Mouse (Mus musculus) forebrain, embryonic 14.5 days (tissue): ENCODE data around the gene Pdk1. TPM values are rescaled to one million over a fixed set of nuclear protein-coding genes. Genes with fewer than 3 reads are reported as not detected.

Experiments used
- ATAC-seq: fragments of 200-750 bp; cut with Nextera tagmentation; 2 replicates; pipeline ENCODE4 v1.8.0; 2017; ENCODE audit warnings: mild to moderate bottlenecking, moderate library complexity
- DNase-seq: peaks from one replicate; pipeline ENCODE4 v3.0.0-alpha.2; 2015; ENCODE audit warnings: low spot score
- H3K27ac ChIP-seq: fragments of 300-500 bp; sonication (generic); 2 replicates; pipeline ENCODE4 v1.5.1; 2014; ENCODE audit warnings: low read depth, mild to moderate bottlenecking, control low read depth, low read length, moderate library complexity
- H3K27me3 ChIP-seq: fragments of 300-500 bp; sonication (generic); replicated peaks from 2 replicates; pipeline ENCODE4 v1.6.1; 2014; ENCODE audit warnings: low read length, control low read depth, mixed read lengths; ENCODE audit not compliant: control insufficient read depth, insufficient read depth
- H3K36me3 ChIP-seq: fragments of 300-500 bp; sonication (generic); 2 replicates; pipeline ENCODE4 v1.6.1; 2014; ENCODE audit warnings: low read length, control low read depth; ENCODE audit not compliant: control insufficient read depth, insufficient read depth
- H3K4me1 ChIP-seq: fragments of 300-500 bp; sonication (generic); 2 replicates; pipeline ENCODE4 v1.6.1; 2014; ENCODE audit warnings: antibody characterized with exemption, low read length, control low read depth; ENCODE audit not compliant: control insufficient read depth, insufficient read depth
- H3K4me2 ChIP-seq: fragments of 300-500 bp; sonication (generic); 2 replicates; pipeline ENCODE4 v1.6.1; 2014; ENCODE audit warnings: mild to moderate bottlenecking, control low read depth, low read length
- H3K4me3 ChIP-seq: fragments of 300-500 bp; sonication (generic); 2 replicates; pipeline ENCODE4 v1.5.1; 2014; ENCODE audit warnings: low read depth, low read length, control low read depth
- H3K9ac ChIP-seq: fragments of 300-500 bp; sonication (generic); 2 replicates; pipeline ENCODE4 v1.6.1; 2014; ENCODE audit warnings: mild to moderate bottlenecking, low read length, control low read depth, moderate library complexity
- H3K9me3 ChIP-seq: fragments of 300-500 bp; sonication (generic); replicated peaks from 2 replicates; pipeline ENCODE4 v1.6.1; 2016; ENCODE audit warnings: low read length, control low read depth, mixed read lengths; ENCODE audit not compliant: control insufficient read depth
- WGBS: fragments of 180-500 bp; shearing (Covaris S2); extraction: QIAGEN DNeasy Blood & Tissue Kit; methylation state at CpG from one replicate; pipeline ENCODE4 v1.1.7; 2014; 5-methylcytosine and 5-hydroxymethylcytosine counted together
- polyA plus RNA-seq: library from polyadenylated mRNA; unstranded; fragments of >200 nt; fragmentation: Nextera tagmentation; extraction: Ambion mirVana; gene quantifications from 2 replicates; pipeline ENCODE4 v1.2.1, GENCODE M21; 2014

The Pdk1 gene
- polyA plus RNA-seq, 1 experiment from 2014 or later: 20.2 TPM

DNA sequence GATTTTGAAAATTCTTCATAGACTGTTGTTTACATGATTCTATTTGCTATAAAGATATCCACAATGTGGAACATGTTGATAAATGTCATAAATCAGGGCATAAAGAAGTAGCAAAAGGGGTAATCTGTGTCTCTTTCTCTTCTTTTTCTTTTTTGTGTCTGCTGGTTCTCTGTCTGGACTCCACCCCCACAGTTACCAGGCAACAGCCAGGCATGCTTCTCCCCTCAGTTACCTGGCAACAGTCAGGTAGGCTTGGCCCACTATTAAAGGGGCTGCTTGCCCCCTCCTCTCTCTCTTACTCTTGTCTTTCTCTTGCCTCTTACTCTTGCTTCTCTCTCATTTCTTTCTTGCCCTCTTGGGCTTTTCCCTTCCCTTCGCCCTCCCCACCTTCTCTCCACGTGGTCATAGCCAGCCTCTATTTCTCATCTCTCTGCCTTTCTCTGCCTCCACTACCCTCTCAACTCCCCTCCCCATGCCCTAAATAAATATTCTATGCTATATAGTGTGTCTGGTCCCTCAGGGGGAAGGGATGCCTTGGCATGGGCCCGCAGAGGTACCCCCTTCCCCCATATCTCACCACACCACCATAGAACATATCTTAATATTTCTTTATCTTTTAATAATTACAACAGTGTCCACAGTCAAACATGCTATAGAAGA lies 64.8 kb downstream of the Pdk1 start:
- H3K27ac ChIP-seq: no peak overlapping the region
- no peak overlapping the region for H3K4me2 ChIP-seq
- ATAC-seq (peak; percentile 46; the same call in 1 of the 2 replicates), DNase-seq (peak; percentile 38)
- no peaks in the 10 kb centered on the region for H3K27me3 ChIP-seq
- H3K36me3 ChIP-seq: no peaks in the 10 kb centered on the region
- H3K4me1 ChIP-seq: no peaks in the 10 kb centered on the region
- 72% methylated on average over 3 of the region's 3 CpGs for WGBS
- H3K9ac ChIP-seq: no peak overlapping the region
- no peak overlapping the region for H3K4me3 ChIP-seq
- H3K9me3 ChIP-seq: no peaks in the 10 kb centered on the region

GRCm38 (mm10) chr2:71938716-71939393 lies 65.8 kb downstream of the Pdk1 start:
- DNase-seq (no peak), ATAC-seq (no peak)
- H3K9me3 ChIP-seq: no peaks in the 10 kb centered on the region
- H3K36me3 ChIP-seq: no peaks in the 10 kb centered on the region
- no peak overlapping the region for H3K27ac ChIP-seq
- no peaks in the 10 kb centered on the region for H3K27me3 ChIP-seq
- 70% methylated on average over 6 of the region's 6 CpGs for WGBS
- no peaks in the 10 kb centered on the region for H3K4me1 ChIP-seq
- H3K9ac ChIP-seq: no peak overlapping the region
- no peak overlapping the region for H3K4me3 ChIP-seq
- no peak overlapping the region for H3K4me2 ChIP-seq

GRCm38 (mm10) chr2:71941005-71941720 lies 68.1 kb downstream of the Pdk1 start:
- H3K4me2 ChIP-seq: no peak overlapping the region
- H3K9me3 ChIP-seq: no peaks in the 10 kb centered on the region
- no peak overlapping the region for H3K27ac ChIP-seq
- ATAC-seq (no peak), DNase-seq (no peak)
- no peaks in the 10 kb centered on the region for H3K4me1 ChIP-seq
- no peak overlapping the region for H3K4me3 ChIP-seq
- H3K9ac ChIP-seq: no peak overlapping the region
- no peaks in the 10 kb centered on the region for H3K27me3 ChIP-seq
- H3K36me3 ChIP-seq: no peaks in the 10 kb centered on the region
- 91% methylated on average over 3 of the region's 3 CpGs for WGBS

DNA sequence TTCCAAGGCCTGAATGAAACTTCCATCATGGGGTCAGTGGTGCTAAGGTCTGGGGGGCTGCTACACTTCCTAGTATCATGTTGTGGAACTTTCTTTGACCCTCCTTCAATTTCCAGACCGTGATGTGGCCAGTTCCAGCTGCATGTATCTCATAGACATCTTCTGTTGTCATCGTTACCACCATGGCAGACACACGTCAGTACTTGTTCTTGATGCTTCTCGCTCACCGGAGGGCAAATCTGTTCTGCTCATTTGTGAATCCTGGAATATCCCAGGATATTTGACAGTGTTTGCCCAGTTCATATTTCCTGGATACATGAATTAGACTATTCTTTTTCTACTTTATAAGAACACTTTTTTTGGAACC lies 68.7 kb downstream of the Pdk1 start:
- 92% methylated on average over 5 of the region's 5 CpGs for WGBS
- no peak overlapping the region for H3K9ac ChIP-seq
- H3K27me3 ChIP-seq: no peaks in the 10 kb centered on the region

DNA sequence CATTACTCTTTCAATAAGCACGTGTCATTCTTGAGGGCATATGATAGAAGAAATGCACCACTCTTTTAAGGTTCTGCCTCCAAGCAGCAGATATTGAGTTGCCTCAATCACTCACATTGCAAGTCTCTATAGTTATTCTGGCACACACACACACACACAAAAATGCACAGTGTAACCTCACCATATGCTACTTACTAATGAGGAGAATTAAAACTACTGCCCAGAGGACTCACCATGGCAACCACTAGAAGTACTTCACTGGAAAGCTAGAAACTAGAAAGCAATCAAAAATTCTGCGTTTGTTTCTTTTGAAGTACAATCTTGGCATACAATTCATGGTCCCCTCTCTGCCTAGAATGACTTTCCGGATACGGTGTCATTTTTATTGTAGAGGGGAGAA lies 78.2 kb downstream of the Pdk1 start:
- Histone ChIP-seq H3K4me2 (no peak overlapping the region), H3K27me3 (no peaks in the 10 kb centered on the region), H3K4me3 (no peak overlapping the region), H3K36me3 (no peaks in the 10 kb centered on the region), H3K27ac (no peak overlapping the region), H3K9me3 (0 out of 2 replicates have a peak, but pooled peaks cover 2% of the 10 kb centered on the region), H3K9ac (no peak overlapping the region), H3K4me1 (no peaks in the 10 kb centered on the region)
- DNase-seq (peak; percentile 67), ATAC-seq (peak; percentile 66; the same call in 1 of the 2 replicates)
- 54% methylated on average over 4 of the region's 4 CpGs for WGBS

More for the DNA sequence above, 68.7 kb downstream of the Pdk1 start:
- no peaks in the 10 kb centered on the region for H3K36me3 ChIP-seq
- no peak overlapping the region for H3K27ac ChIP-seq
- no peaks in the 10 kb centered on the region for H3K9me3 ChIP-seq
- ATAC-seq: no peak
- no peak for DNase-seq
- no peak overlapping the region for H3K4me3 ChIP-seq
- H3K4me1 ChIP-seq: no peaks in the 10 kb centered on the region
- no peak overlapping the region for H3K4me2 ChIP-seq

Other genes starting within 250 kb of the Pdk1 start
- 25.0 and 27.7 TPM in 2 replicates for gene Itga6, start 127.6 kb upstream of the Pdk1 start, polyA plus RNA-seq
- gene Rapgef4, start 108.0 kb downstream of the Pdk1 start, polyA plus RNA-seq: 6.2 and 9.2 TPM in 2 replicates